Mouse (Mus musculus): Measurements from ENCODE around the gene Zfp410. TPM values are rescaled to one million over a fixed set of nuclear protein-coding genes. Genes with fewer than 3 reads are reported as not detected.
A peak's percentile ranks its signal among the peaks of the same experiment; 100 is the strongest.
"Not testable (repeated sequence)": the region's sequence is repeated elsewhere in the genome, so short reads cannot be mapped to it uniquely, and the experiment has no call there.

Gene Zfp410
- polyA plus RNA-seq, 1 experiment from 2014 or later, result 64.7 TPM

GRCm38 (mm10) chr12:84327111-84327512 is 10.5 kb downstream of the Zfp410 start:
- Histone ChIP-seq H3K4me1 (ENCODE audit: control insufficient read depth, insufficient read depth, low read length) (no peaks in the 10 kb centered on the region), H3K27me3 (replicated peaks; ENCODE audit: control insufficient read depth, insufficient read depth, low read length) (no peaks in the 10 kb centered on the region), H3K36me3 (ENCODE audit: control insufficient read depth, insufficient read depth, low read length) (peaks cover 75% of the 10 kb centered on the region), H3K4me2 (ENCODE audit: low read depth, low read length) (no peak overlapping the region), H3K9me3 (ENCODE audit: control insufficient read depth, low read length) (no peaks in the 10 kb centered on the region), H3K9ac (ENCODE audit: low read depth, low read length) (no peak overlapping the region), H3K4me3 (ENCODE audit: low read depth, low read length) (no peak overlapping the region), H3K27ac (replicated peaks; ENCODE audit: low read depth, low read length) (no peak overlapping the region)
- WGBS, result 76% methylated on average over 4 of the region's 4 CpGs
- ATAC-seq (ENCODE audit: low read depth), result peak; percentile 26; the same call in 1 of the 2 replicates
- DNase-seq (ENCODE audit: low spot score), result peak; percentile 46

GRCm38 (mm10) chr12:84336963-84337625 is 20.4 kb downstream of the Zfp410 start:
- H3K27ac ChIP-seq (replicated peaks; ENCODE audit: low read depth, low read length), result no peak overlapping the region

GRCm38 (mm10) chr12:84347192-84347591 is 30.5 kb downstream of the Zfp410 start:
- Histone ChIP-seq H3K4me3 (ENCODE audit: low read depth, low read length) (no peak overlapping the region), H3K27me3 (replicated peaks; ENCODE audit: control insufficient read depth, insufficient read depth, low read length) (no peaks in the 10 kb centered on the region), H3K4me1 (ENCODE audit: control insufficient read depth, insufficient read depth, low read length) (no peaks in the 10 kb centered on the region), H3K9me3 (ENCODE audit: control insufficient read depth, low read length) (no peaks in the 10 kb centered on the region), H3K36me3 (ENCODE audit: control insufficient read depth, insufficient read depth, low read length) (peaks cover 35% of the 10 kb centered on the region), H3K4me2 (ENCODE audit: low read depth, low read length) (no peak overlapping the region), H3K9ac (ENCODE audit: low read depth, low read length) (no peak overlapping the region), H3K27ac (replicated peaks; ENCODE audit: low read depth, low read length) (no peak overlapping the region)
- DNase-seq (ENCODE audit: low spot score), result peak; percentile 12
- 46% methylated on average over 2 of the region's 2 CpGs for WGBS
- ATAC-seq (ENCODE audit: low read depth), result no peak

More at GRCm38 (mm10) chr12:84336963-84337625, 20.4 kb downstream of the Zfp410 start:
- H3K36me3 ChIP-seq (ENCODE audit: control insufficient read depth, insufficient read depth, low read length), result peaks cover 91% of the 10 kb centered on the region
- H3K4me3 ChIP-seq (ENCODE audit: low read depth, low read length), result no peak overlapping the region
- WGBS, result 89% methylated on average over 11 of the region's 11 CpGs
- ATAC-seq (ENCODE audit: low read depth), result no peak
- H3K9ac ChIP-seq (ENCODE audit: low read depth, low read length), result no peak overlapping the region
- H3K4me2 ChIP-seq (ENCODE audit: low read depth, low read length), result no peak overlapping the region
- H3K4me1 ChIP-seq (ENCODE audit: control insufficient read depth, insufficient read depth, low read length), result no peaks in the 10 kb centered on the region
- no peaks in the 10 kb centered on the region for H3K27me3 ChIP-seq (replicated peaks; ENCODE audit: control insufficient read depth, insufficient read depth, low read length)
- H3K9me3 ChIP-seq (ENCODE audit: control insufficient read depth, low read length), result no peaks in the 10 kb centered on the region
- no peak for DNase-seq (ENCODE audit: low spot score)

GRCm38 (mm10) chr12:84358699-84359098 is 42.0 kb downstream of the Zfp410 start:
- H3K9me3 ChIP-seq (ENCODE audit: control insufficient read depth, low read length); DNase-seq (ENCODE audit: low spot score); H3K9ac ChIP-seq (ENCODE audit: low read depth, low read length); H3K27ac ChIP-seq (replicated peaks; ENCODE audit: low read depth, low read length); H3K4me2 ChIP-seq (ENCODE audit: low read depth, low read length); ATAC-seq (ENCODE audit: low read depth); H3K27me3 ChIP-seq (replicated peaks; ENCODE audit: control insufficient read depth, insufficient read depth, low read length); H3K4me3 ChIP-seq (ENCODE audit: low read depth, low read length): not testable (repeated sequence)
- Histone ChIP-seq H3K36me3 (ENCODE audit: control insufficient read depth, insufficient read depth, low read length) (peaks cover 16% of the 10 kb centered on the region; the same call in 1 of the 2 replicates), H3K4me1 (ENCODE audit: control insufficient read depth, insufficient read depth, low read length) (peaks cover 10% of the 10 kb centered on the region)
- WGBS, result 86% methylated on average over 2 of the region's 2 CpGs

GRCm38 (mm10) chr12:84361555-84362489 is 45.2 kb downstream of the Zfp410 start, which contains the start of the genes Coq6 and Fam161b:
Gene Coq6, plus strand, starts transcription at chr12:84361657.
Gene Fam161b, minus strand, starts transcription at chr12:84361833.
- H3K4me1 ChIP-seq (ENCODE audit: control insufficient read depth, insufficient read depth, low read length), result peaks cover 10% of the 10 kb centered on the region
- DNase-seq (ENCODE audit: low spot score) (peak; percentile 99), ATAC-seq (ENCODE audit: low read depth) (peak; percentile 99)
- H3K36me3 ChIP-seq (ENCODE audit: control insufficient read depth, insufficient read depth, low read length), result peaks cover under 1% of the 10 kb centered on the region; the same call in 1 of the 2 replicates
- H3K4me2 ChIP-seq (ENCODE audit: low read depth, low read length), result peak within 1 kb of the TSS; percentile 67
- peak within 1 kb of the TSS; percentile 6; the same call in 1 of the 2 replicates for H3K27ac ChIP-seq (replicated peaks; ENCODE audit: low read depth, low read length)
- no peaks in the 10 kb centered on the region for H3K27me3 ChIP-seq (replicated peaks; ENCODE audit: control insufficient read depth, insufficient read depth, low read length)
- H3K4me3 ChIP-seq (ENCODE audit: low read depth, low read length), result peak within 1 kb of the TSS; percentile 69
- under 1% methylated on average over 49 of the region's 51 CpGs for WGBS
- H3K9ac ChIP-seq (ENCODE audit: low read depth, low read length), result peak within 1 kb of the TSS; percentile 75
- H3K9me3 ChIP-seq (ENCODE audit: control insufficient read depth, low read length), result no peaks in the 10 kb centered on the region

GRCm38 (mm10) chr12:84362872-84363271 is 46.2 kb downstream of the Zfp410 start:
- no peak overlapping the region for H3K9ac ChIP-seq (ENCODE audit: low read depth, low read length)
- DNase-seq (ENCODE audit: low spot score) (no peak), ATAC-seq (ENCODE audit: low read depth) (no peak)
- H3K4me1 ChIP-seq (ENCODE audit: control insufficient read depth, insufficient read depth, low read length), result peaks cover 10% of the 10 kb centered on the region
- H3K36me3 ChIP-seq (ENCODE audit: control insufficient read depth, insufficient read depth, low read length), result peaks cover 10% of the 10 kb centered on the region
- H3K4me3 ChIP-seq (ENCODE audit: low read depth, low read length), result peak overlapping the region; percentile 69
- H3K9me3 ChIP-seq (ENCODE audit: control insufficient read depth, low read length), result no peaks in the 10 kb centered on the region
- 63% methylated on average over 2 of the region's 2 CpGs for WGBS
- H3K27me3 ChIP-seq (replicated peaks; ENCODE audit: control insufficient read depth, insufficient read depth, low read length), result no peaks in the 10 kb centered on the region
- H3K4me2 ChIP-seq (ENCODE audit: low read depth, low read length), result peak overlapping the region; percentile 67
- H3K27ac ChIP-seq (replicated peaks; ENCODE audit: low read depth, low read length), result no peak overlapping the region

- no peak for DNase-seq (ENCODE audit: low spot score)
- no peak overlapping the region for H3K27ac ChIP-seq (replicated peaks; ENCODE audit: low read depth, low read length)
- WGBS, result 85% methylated on average over 9 of the region's 9 CpGs
- H3K4me3 ChIP-seq (ENCODE audit: low read depth, low read length), result no peak overlapping the region
- H3K4me2 ChIP-seq (ENCODE audit: low read depth, low read length), result no peak overlapping the region
- H3K36me3 ChIP-seq (ENCODE audit: control insufficient read depth, insufficient read depth, low read length), result peaks cover 24% of the 10 kb centered on the region
- H3K4me1 ChIP-seq (ENCODE audit: control insufficient read depth, insufficient read depth, low read length), result peaks cover 10% of the 10 kb centered on the region
- no peak for ATAC-seq (ENCODE audit: low read depth)
- no peaks in the 10 kb centered on the region for H3K9me3 ChIP-seq (ENCODE audit: control insufficient read depth, low read length)
- no peak overlapping the region for H3K9ac ChIP-seq (ENCODE audit: low read depth, low read length)
- no peaks in the 10 kb centered on the region for H3K27me3 ChIP-seq (replicated peaks; ENCODE audit: control insufficient read depth, insufficient read depth, low read length)
These were observed 47.6 kb downstream of the Zfp410 start for GRCm38 (mm10) chr12:84364291-84364690.

- 93% methylated on average over 6 of the region's 6 CpGs for WGBS
- Histone ChIP-seq H3K27ac (replicated peaks; ENCODE audit: low read depth, low read length) (no peak overlapping the region), H3K4me1 (ENCODE audit: control insufficient read depth, insufficient read depth, low read length) (peaks cover 10% of the 10 kb centered on the region), H3K9me3 (ENCODE audit: control insufficient read depth, low read length) (no peaks in the 10 kb centered on the region), H3K9ac (ENCODE audit: low read depth, low read length) (no peak overlapping the region), H3K4me3 (ENCODE audit: low read depth, low read length) (no peak overlapping the region), H3K36me3 (ENCODE audit: control insufficient read depth, insufficient read depth, low read length) (peaks cover 32% of the 10 kb centered on the region), H3K27me3 (replicated peaks; ENCODE audit: control insufficient read depth, insufficient read depth, low read length) (no peaks in the 10 kb centered on the region), H3K4me2 (ENCODE audit: low read depth, low read length) (no peak overlapping the region)
- ATAC-seq (ENCODE audit: low read depth) (no peak), DNase-seq (ENCODE audit: low spot score) (no peak)
These were observed 48.5 kb downstream of the Zfp410 start for GRCm38 (mm10) chr12:84365137-84365536.

Measured in embryonic facial prominence, embryonic 14.5 days (tissue).